Mouse (Mus musculus) bone marrow, adult 2 months (tissue): Measurements from ENCODE around the gene Ccr8.

ENCODE experiments used
- CTCF ChIP-seq: fragments of 200-500 bp; IDR thresholded peaks from 2 replicates; pipeline ENCODE4 v1.5.1; 2011; ENCODE audit warnings: low read length, control low read depth; ENCODE audit not compliant: control insufficient read depth, insufficient read depth
- POLR2A ChIP-seq: fragments of 200-500 bp; IDR thresholded peaks from 2 replicates; pipeline ENCODE4 v1.6.1; 2011; ENCODE audit warnings: low read depth, mild to moderate bottlenecking, control low read depth, low read length, borderline replicate concordance; ENCODE audit not compliant: control insufficient read depth

- TF ChIP-seq CTCF, result no peak
- no peak for TF ChIP-seq POLR2A
These were observed 22.3 kb downstream of the Ccr8 start for GRCm38 (mm10) chr9:120114051-120114788.
